Mouse (Mus musculus) embryonic facial prominence, embryonic 11.5 days (tissue): Measurements from ENCODE around the gene Sh3bp2. TPM values are rescaled to one million over a fixed set of nuclear protein-coding genes. Genes with fewer than 3 reads are reported as not detected.

ENCODE experiments used
- ATAC-seq: fragments of 200-750 bp; cut with Nextera tagmentation; replicated peaks from 2 replicates; pipeline ENCODE4 v1.8.0; 2017; ENCODE audit warnings: low read depth; ENCODE audit not compliant: insufficient number of reproducible peaks, low FRiP score, low TSS enrichment
- DNase-seq: peaks from one replicate; pipeline ENCODE4 v3.0.0-alpha.2; 2015; ENCODE audit warnings: low spot score
- H3K27ac ChIP-seq: fragments of 300-500 bp; sonication (generic); replicated peaks from 2 replicates; pipeline ENCODE4 v1.5.1; 2014; ENCODE audit warnings: mild to moderate bottlenecking, low read depth, low read length, control low read depth
- H3K27me3 ChIP-seq: fragments of 300-500 bp; sonication (generic); 2 replicates; pipeline ENCODE4 v1.6.1; 2014; ENCODE audit warnings: mild to moderate bottlenecking, low read length, moderate library complexity, mixed read lengths; ENCODE audit not compliant: control insufficient read depth, insufficient read depth
- H3K36me3 ChIP-seq: fragments of 300-500 bp; sonication (generic); replicated peaks from 2 replicates; pipeline ENCODE4 v1.6.1; 2014; ENCODE audit warnings: low read depth, mild to moderate bottlenecking, low read length, moderate library complexity, mixed read lengths; ENCODE audit not compliant: control insufficient read depth, insufficient read depth
- H3K4me1 ChIP-seq: fragments of 300-500 bp; sonication (generic); 2 replicates; pipeline ENCODE4 v1.6.1; 2014; ENCODE audit warnings: low read length, mixed read lengths; ENCODE audit not compliant: control insufficient read depth, insufficient read depth
- H3K4me2 ChIP-seq: fragments of 300-500 bp; sonication (generic); 2 replicates; pipeline ENCODE4 v1.6.1; 2014; ENCODE audit warnings: low read depth, mild to moderate bottlenecking, control low read depth, low read length, moderate library complexity
- H3K4me3 ChIP-seq: fragments of 300-500 bp; sonication (generic); 2 replicates; pipeline ENCODE4 v1.5.1; 2014; ENCODE audit warnings: low read depth, low read length, control low read depth
- H3K9ac ChIP-seq: fragments of 300-500 bp; sonication (generic); replicated peaks from 2 replicates; pipeline ENCODE4 v1.6.1; 2014; ENCODE audit warnings: mild to moderate bottlenecking, control low read depth, low read length
- H3K9me3 ChIP-seq: fragments of 300-500 bp; sonication (generic); replicated peaks from 2 replicates; pipeline ENCODE4 v1.6.1; 2016; ENCODE audit warnings: mild to moderate bottlenecking, low read length, inconsistent platforms, mixed read lengths; ENCODE audit not compliant: control insufficient read depth
- WGBS: fragments of 180-500 bp; shearing (Covaris S2); extraction: QIAGEN DNeasy Blood & Tissue Kit; methylation state at CpG from one replicate; pipeline ENCODE4 v1.1.7; 2014; 5-methylcytosine and 5-hydroxymethylcytosine counted together
- polyA plus RNA-seq: library from polyadenylated mRNA; unstranded; fragments of >200 nt; fragmentation: Nextera tagmentation; extraction: Ambion mirVana; gene quantifications from 2 replicates; pipeline ENCODE4 v1.2.1, GENCODE M21; 2014

Sh3bp2 gene
- polyA plus RNA-seq, result 7.4 and 10.4 TPM in 2 replicates

DNA sequence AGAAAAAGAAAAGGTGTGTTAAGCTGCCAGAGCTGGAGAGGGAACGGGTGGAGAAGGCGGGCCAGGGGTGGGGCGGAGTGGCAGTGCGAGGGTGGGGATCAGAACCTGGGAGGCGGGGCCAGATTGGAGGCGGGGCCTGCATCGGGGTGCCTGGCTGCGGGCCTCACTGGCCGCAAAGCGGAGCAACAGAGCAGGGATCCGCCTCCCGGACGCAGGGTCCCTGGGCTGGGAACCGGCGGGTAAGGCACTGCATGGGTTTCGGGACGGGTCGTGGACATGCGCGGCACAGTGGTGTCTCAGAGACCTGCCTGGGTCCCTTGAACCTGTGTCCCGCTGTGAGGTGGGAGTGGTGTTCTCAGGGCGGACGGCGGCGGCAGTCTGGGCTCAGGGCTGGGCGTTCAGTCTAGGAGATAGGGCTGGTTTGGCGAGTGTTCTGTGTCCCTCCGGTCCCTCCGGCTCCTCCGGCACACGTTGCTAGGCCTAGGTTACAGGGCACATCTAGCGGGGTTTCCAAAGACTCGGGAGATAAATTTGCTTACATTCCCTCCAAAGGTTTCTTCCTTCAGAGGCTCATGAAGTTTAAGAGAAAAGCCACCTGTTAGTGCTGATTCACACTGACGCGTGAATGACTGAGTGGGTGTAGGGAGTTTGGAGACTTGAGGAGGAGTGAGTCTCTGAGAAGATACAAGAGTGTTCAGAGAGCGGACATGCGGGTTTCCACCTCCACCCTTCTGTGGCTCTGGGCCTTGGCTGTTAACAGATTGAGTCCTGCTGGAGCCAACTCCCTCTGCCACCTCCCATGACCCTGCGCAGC is at the start of gene Sh3bp2:
Gene Sh3bp2 (plus strand): TSS at position 176 of the 814 bp plus-strand sequence.
- peak within 1 kb of the TSS; percentile 48 for H3K9ac ChIP-seq
- no peaks in the 10 kb centered on the region for H3K4me1 ChIP-seq
- WGBS, result 2% methylated on average over 38 of the region's 38 CpGs
- no peaks in the 10 kb centered on the region for H3K36me3 ChIP-seq
- peak within 1 kb of the TSS; percentile 37 for H3K4me3 ChIP-seq
- peaks cover 2% of the 10 kb centered on the region; the same call in 1 of the 2 replicates for H3K27me3 ChIP-seq
- ATAC-seq (peak; percentile 92), DNase-seq (peak; percentile 91)
- H3K4me2 ChIP-seq, result peak within 1 kb of the TSS; percentile 73
- no peak within 1 kb of the TSS for H3K27ac ChIP-seq
- H3K9me3 ChIP-seq, result no peaks in the 10 kb centered on the region

- ATAC-seq (no peak), DNase-seq (no peak)
- Histone ChIP-seq H3K9ac (no peak overlapping the region), H3K27ac (no peak overlapping the region), H3K27me3 (no peaks in the 10 kb centered on the region), H3K4me1 (no peaks in the 10 kb centered on the region), H3K36me3 (peaks cover 12% of the 10 kb centered on the region), H3K4me3 (no peak overlapping the region), H3K4me2 (no peak overlapping the region), H3K9me3 (no peaks in the 10 kb centered on the region)
- whole genome bisulfite sequencing, result 84% methylated on average over 3 of the region's 3 CpGs
Observed at GRCm38 (mm10) chr5:34480926-34481325, 44.7 kb upstream of the Sh3bp2 start.

GRCm38 (mm10) chr5:34485731-34486130 is 39.9 kb upstream of the Sh3bp2 start:
- H3K36me3 ChIP-seq, result no peaks in the 10 kb centered on the region

GRCm38 (mm10) chr5:34487320-34488090 is 38.1 kb upstream of the Sh3bp2 start:
- DNase-seq (no peak), ATAC-seq (no peak)
- H3K9ac ChIP-seq, result no peak overlapping the region
- no peak overlapping the region for H3K27ac ChIP-seq
- H3K4me2 ChIP-seq, result no peak overlapping the region
- H3K4me1 ChIP-seq, result no peaks in the 10 kb centered on the region
- H3K4me3 ChIP-seq, result no peak overlapping the region
- no peaks in the 10 kb centered on the region for H3K36me3 ChIP-seq
- H3K27me3 ChIP-seq, result no peaks in the 10 kb centered on the region
- H3K9me3 ChIP-seq, result no peaks in the 10 kb centered on the region
- 78% methylated on average over 6 of the region's 6 CpGs for WGBS

More at GRCm38 (mm10) chr5:34485731-34486130, 39.9 kb upstream of the Sh3bp2 start:
- DNase-seq (no peak), ATAC-seq (no peak)
- Histone ChIP-seq H3K27me3 (no peaks in the 10 kb centered on the region), H3K9me3 (no peaks in the 10 kb centered on the region), H3K4me2 (no peak overlapping the region), H3K27ac (no peak overlapping the region), H3K9ac (no peak overlapping the region), H3K4me3 (no peak overlapping the region), H3K4me1 (no peaks in the 10 kb centered on the region)
- WGBS, result 91% methylated on average over 15 of the region's 15 CpGs

- no peak overlapping the region for H3K27ac ChIP-seq
- H3K9ac ChIP-seq, result no peak overlapping the region
- no peaks in the 10 kb centered on the region for H3K4me1 ChIP-seq
- no peaks in the 10 kb centered on the region for H3K27me3 ChIP-seq
- ATAC-seq (no peak), DNase-seq (no peak)
- no peaks in the 10 kb centered on the region for H3K9me3 ChIP-seq
- H3K4me3 ChIP-seq, result no peak overlapping the region
- no peaks in the 10 kb centered on the region for H3K36me3 ChIP-seq
- 80% methylated on average over 6 of the region's 6 CpGs for WGBS
- H3K4me2 ChIP-seq, result no peak overlapping the region
Observed at GRCm38 (mm10) chr5:34488741-34489417, 36.8 kb upstream of the Sh3bp2 start.

DNA sequence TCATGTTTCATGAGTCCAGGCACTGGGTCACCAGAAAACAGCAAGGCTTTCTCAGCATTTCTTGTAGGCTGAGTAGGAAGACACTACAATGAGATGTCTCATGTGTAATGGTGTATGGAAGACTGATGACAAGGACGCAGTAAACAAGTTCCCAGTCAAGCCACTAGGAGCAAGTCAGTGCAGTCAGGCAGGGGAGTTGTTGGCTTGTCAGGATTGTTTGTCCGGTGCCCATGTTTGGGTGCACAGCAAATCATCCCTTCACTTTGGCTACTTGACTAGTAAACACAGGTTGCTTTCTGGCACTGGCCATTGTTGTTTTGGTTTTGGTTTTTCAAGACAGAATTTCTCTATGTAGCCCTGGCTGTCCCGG is 36.2 kb upstream of the Sh3bp2 start:
- 93% methylated on average over 3 of the region's 3 CpGs for WGBS
- H3K27me3 ChIP-seq, result no peaks in the 10 kb centered on the region

DNA sequence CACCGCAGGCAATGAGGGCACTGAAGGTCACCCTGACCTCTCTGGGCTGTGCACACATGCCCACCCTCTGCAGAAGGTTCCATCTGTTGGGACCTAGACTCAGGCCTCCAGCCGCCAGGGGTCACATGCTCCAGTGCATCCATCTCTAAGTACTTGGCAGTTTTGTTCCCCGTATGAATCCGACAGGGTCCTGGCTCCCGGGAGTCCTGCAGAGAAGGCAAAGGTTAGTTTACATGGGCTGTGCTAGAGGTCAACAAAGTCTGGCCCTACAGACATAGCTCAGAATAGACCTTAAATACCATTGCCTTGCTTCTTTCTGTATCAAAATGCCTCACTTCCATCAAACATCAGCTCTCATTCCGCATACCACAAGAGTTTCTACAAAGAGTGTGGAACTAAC is 28.9 kb upstream of the Sh3bp2 start:
- Histone ChIP-seq H3K27me3 (no peaks in the 10 kb centered on the region), H3K9me3 (no peaks in the 10 kb centered on the region), H3K4me3 (no peak overlapping the region), H3K9ac (no peak overlapping the region), H3K4me1 (no peaks in the 10 kb centered on the region), H3K36me3 (no peaks in the 10 kb centered on the region), H3K27ac (no peak overlapping the region), H3K4me2 (no peak overlapping the region)
- ATAC-seq, result no peak; the same call in 1 of the 2 replicates
- WGBS, result 81% methylated on average over 6 of the region's 6 CpGs
- no peak for DNase-seq

More for the DNA sequence above, 36.2 kb upstream of the Sh3bp2 start:
- Histone ChIP-seq H3K4me3 (no peak overlapping the region), H3K9me3 (no peaks in the 10 kb centered on the region), H3K27ac (no peak overlapping the region), H3K4me2 (no peak overlapping the region), H3K36me3 (no peaks in the 10 kb centered on the region), H3K4me1 (no peaks in the 10 kb centered on the region), H3K9ac (no peak overlapping the region)
- ATAC-seq (no peak), DNase-seq (no peak)
